Mouse (Mus musculus) liver, postnatal 0 days (tissue): ENCODE measurements around the gene Tacc2. TPM values are rescaled to one million over a fixed set of nuclear protein-coding genes. Genes with fewer than 3 reads are reported as not detected.
A peak's percentile ranks its signal among the peaks of the same experiment; 100 is the strongest.

Experiments used
- ATAC-seq: fragments of 200-750 bp; cut with Nextera tagmentation; 2 replicates; pipeline ENCODE4 v1.8.0; 2017; ENCODE audit warnings: mild to moderate bottlenecking, moderate library complexity
- DNase-seq: peaks from one replicate; pipeline ENCODE4 v3.0.0-alpha.2; 2016
- H3K27ac ChIP-seq: fragments of 300-500 bp; sonication (generic); 2 replicates; pipeline ENCODE4 v1.5.1; 2014; ENCODE audit warnings: antibody characterized with exemption, moderate library complexity, mild to moderate bottlenecking, low read depth
- H3K27me3 ChIP-seq: fragments of 300-500 bp; sonication (generic); 2 replicates; pipeline ENCODE4 v1.6.1; 2014; ENCODE audit warnings: low read length, control low read depth, mixed read lengths; ENCODE audit not compliant: insufficient read depth
- H3K36me3 ChIP-seq: fragments of 300-500 bp; sonication (generic); replicated peaks from 2 replicates; pipeline ENCODE4 v1.6.1; 2014; ENCODE audit warnings: mild to moderate bottlenecking, control low read depth, low read length, moderate library complexity, mixed read lengths; ENCODE audit not compliant: insufficient read depth
- H3K4me1 ChIP-seq: fragments of 300-500 bp; sonication (generic); 2 replicates; pipeline ENCODE4 v1.6.1; 2014; ENCODE audit warnings: antibody characterized with exemption, mild to moderate bottlenecking, control low read depth; ENCODE audit not compliant: insufficient read depth
- H3K4me2 ChIP-seq: fragments of 300-500 bp; sonication (generic); 2 replicates; pipeline ENCODE4 v1.6.1; 2014; ENCODE audit warnings: low read depth, mild to moderate bottlenecking, low read length, moderate library complexity, mixed read lengths
- H3K4me3 ChIP-seq: fragments of 300-500 bp; sonication (generic); 2 replicates; pipeline ENCODE4 v1.5.1; 2014; ENCODE audit warnings: low read depth, low read length
- H3K9ac ChIP-seq: fragments of 300-500 bp; sonication (generic); replicated peaks from 2 replicates; pipeline ENCODE4 v1.6.1; 2014; ENCODE audit warnings: mild to moderate bottlenecking, moderate library complexity
- H3K9me3 ChIP-seq: fragments of 300-500 bp; sonication (generic); 2 replicates; pipeline ENCODE4 v1.6.1; 2016; ENCODE audit warnings: mild to moderate bottlenecking, control low read depth, low read length, mixed read lengths
- CTCF ChIP-seq: sonication (generic); IDR thresholded peaks from 2 replicates; pipeline ENCODE4 v1.5.1; 2016; ENCODE audit warnings: antibody characterized with exemption, low read depth
- EP300 ChIP-seq: IDR thresholded peaks from 2 replicates; pipeline ENCODE4 v1.6.1; 2016; ENCODE audit warnings: antibody characterized with exemption, low read depth, mild to moderate bottlenecking
- WGBS: fragments of 180-500 bp; shearing (Covaris S2); extraction: QIAGEN DNeasy Blood & Tissue Kit; methylation state at CpG from one replicate; pipeline ENCODE4 v1.1.7; 2014; ENCODE audit not compliant: insufficient replicate concordance; 5-methylcytosine and 5-hydroxymethylcytosine counted together
- polyA plus RNA-seq: library from polyadenylated mRNA; unstranded; fragments of >200 nt; fragmentation: Nextera tagmentation; extraction: Ambion mirVana; gene quantifications from 2 replicates; pipeline ENCODE4 v1.2.1, GENCODE M21; 2015

The Tacc2 gene
- polyA plus RNA-seq, 1 experiment from 2014 or later, result 3.5 TPM

DNA sequence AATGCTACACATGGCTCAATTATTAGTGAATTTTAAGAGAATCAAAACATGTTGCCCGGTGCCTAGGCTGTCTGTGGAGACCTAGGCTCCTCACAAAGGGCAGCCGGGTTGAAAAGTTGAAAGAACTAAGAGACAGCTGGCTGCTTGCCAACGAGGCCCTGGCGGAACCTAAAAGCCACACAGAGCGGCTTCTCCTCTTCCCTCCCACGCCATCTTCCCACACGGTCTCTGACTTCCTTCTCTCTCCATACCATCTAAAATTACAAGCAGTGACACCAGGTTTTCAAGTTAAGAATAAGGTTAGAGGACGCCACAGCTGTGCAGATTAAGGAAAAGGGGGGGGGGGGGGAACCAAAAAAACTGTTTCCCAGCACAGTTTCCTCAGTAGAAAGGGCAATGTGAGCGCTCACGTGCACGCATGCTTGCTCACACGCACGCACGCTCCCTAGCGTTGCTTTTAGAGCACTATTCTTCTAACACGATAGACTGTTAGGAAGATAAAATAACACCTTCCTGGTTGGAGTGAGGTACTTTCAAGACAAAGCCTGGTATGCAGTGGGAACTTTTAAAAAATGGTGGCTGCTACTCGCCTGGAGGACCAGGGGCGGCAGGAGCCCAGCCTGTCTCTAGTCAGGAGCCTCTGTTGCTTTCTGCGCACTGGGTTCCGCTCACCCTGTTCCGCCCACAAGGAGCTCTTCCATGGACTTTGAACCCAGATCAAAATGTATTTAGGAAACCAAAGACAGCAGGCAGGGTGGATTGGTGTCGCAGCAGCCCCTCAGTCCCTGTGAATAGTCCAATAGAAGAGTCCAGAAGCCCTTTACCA, 54.5 kb downstream of the Tacc2 start:
- no peaks in the 10 kb centered on the region for H3K9me3 ChIP-seq
- ATAC-seq, result peak; percentile 17; the same call in 1 of the 2 replicates
- peaks cover 19% of the 10 kb centered on the region for H3K4me1 ChIP-seq
- no peak overlapping the region for H3K9ac ChIP-seq
- H3K36me3 ChIP-seq, result no peaks in the 10 kb centered on the region
- H3K4me2 ChIP-seq, result 0 out of 2 replicates have a peak overlapping the region, but pooled peaks have one; percentile 32
- H3K4me3 ChIP-seq, result no peak overlapping the region
- no peak overlapping the region for H3K27ac ChIP-seq
- no peaks in the 10 kb centered on the region for H3K27me3 ChIP-seq
- 40% methylated on average over 22 of the region's 22 CpGs for WGBS
- TF ChIP-seq CTCF (peak; percentile 19; the same call in 1 of the 2 replicates), EP300 (no peak)
- peak; percentile 65 for DNase-seq

DNA sequence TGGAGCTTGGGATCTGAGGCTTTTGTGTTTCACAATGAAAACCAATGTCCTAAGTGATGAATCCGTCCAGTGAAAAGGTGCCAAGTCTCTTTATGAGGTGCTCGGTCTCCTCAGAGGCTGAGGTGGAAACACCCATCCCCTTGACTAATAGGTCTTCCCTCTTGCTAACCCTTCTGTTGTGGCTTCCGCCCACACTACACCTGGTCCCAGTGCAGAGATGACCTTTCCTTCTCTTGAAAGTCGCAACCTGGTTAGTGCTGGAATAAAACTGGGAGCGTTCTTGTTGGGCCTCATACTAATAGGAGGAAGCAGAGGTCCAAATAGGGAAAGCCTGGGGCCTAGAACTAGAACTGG, 55.1 kb downstream of the Tacc2 start:
- WGBS, result 85% methylated on average over 5 of the region's 5 CpGs
- Histone ChIP-seq H3K36me3 (no peaks in the 10 kb centered on the region), H3K4me3 (no peak overlapping the region), H3K27ac (no peak overlapping the region), H3K9ac (no peak overlapping the region), H3K4me1 (peaks cover 23% of the 10 kb centered on the region), H3K9me3 (no peaks in the 10 kb centered on the region), H3K4me2 (no peak overlapping the region), H3K27me3 (no peaks in the 10 kb centered on the region)
- ATAC-seq, result no peak
- no peak for DNase-seq
- TF ChIP-seq EP300 (no peak), CTCF (no peak)

GRCm38 (mm10) chr7:130634259-130634871, 57.1 kb downstream of the Tacc2 start:
- 82% methylated on average over 4 of the region's 4 CpGs for WGBS
- Histone ChIP-seq H3K36me3 (no peaks in the 10 kb centered on the region), H3K27me3 (no peaks in the 10 kb centered on the region), H3K4me1 (peaks cover 23% of the 10 kb centered on the region), H3K4me2 (no peak overlapping the region), H3K9ac (no peak overlapping the region), H3K4me3 (no peak overlapping the region), H3K9me3 (no peaks in the 10 kb centered on the region), H3K27ac (no peak overlapping the region)
- TF ChIP-seq EP300 (no peak), CTCF (no peak)
- ATAC-seq (no peak), DNase-seq (no peak)

DNA sequence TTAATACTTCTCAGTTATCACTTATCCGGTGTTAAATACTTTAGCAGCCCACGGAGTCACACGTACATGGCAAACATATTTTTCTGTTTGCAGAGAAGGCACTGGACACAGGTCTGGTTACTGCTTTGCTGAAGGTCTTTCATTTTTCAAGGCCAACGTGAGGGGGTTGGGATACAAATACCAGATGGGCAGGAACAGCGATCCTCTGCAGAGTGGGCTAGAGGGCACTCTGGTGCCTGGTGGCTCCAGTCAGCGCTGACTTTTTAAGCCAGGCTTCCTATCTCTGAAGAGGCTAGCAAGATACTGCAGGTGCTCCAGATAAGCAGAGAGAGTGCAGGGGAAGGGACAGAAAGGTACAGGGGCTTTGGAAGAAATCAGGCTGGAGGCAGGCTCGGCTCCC, 58.0 kb downstream of the Tacc2 start:
- ATAC-seq, result no peak
- 45% methylated on average over 7 of the region's 7 CpGs for WGBS
- DNase-seq, result no peak
- Histone ChIP-seq H3K27me3 (no peaks in the 10 kb centered on the region), H3K27ac (no peak overlapping the region), H3K4me3 (no peak overlapping the region), H3K36me3 (no peaks in the 10 kb centered on the region), H3K4me2 (no peak overlapping the region), H3K9me3 (no peaks in the 10 kb centered on the region), H3K9ac (no peak overlapping the region), H3K4me1 (peaks cover 23% of the 10 kb centered on the region)
- TF ChIP-seq EP300, result no peak
- TF ChIP-seq CTCF, result no peak

- Histone ChIP-seq H3K4me3 (no peak overlapping the region), H3K9me3 (no peaks in the 10 kb centered on the region), H3K27me3 (no peaks in the 10 kb centered on the region), H3K9ac (no peak overlapping the region), H3K36me3 (no peaks in the 10 kb centered on the region), H3K4me1 (peaks cover 21% of the 10 kb centered on the region), H3K4me2 (no peak overlapping the region), H3K27ac (no peak overlapping the region)
- WGBS, result 55% methylated on average over 3 of the region's 3 CpGs
- no peak for DNase-seq
- TF ChIP-seq EP300, result no peak
- peak; percentile 60 for ATAC-seq
Observed at GRCm38 (mm10) chr7:130636274-130636673, 59.0 kb downstream of the Tacc2 start.

DNA sequence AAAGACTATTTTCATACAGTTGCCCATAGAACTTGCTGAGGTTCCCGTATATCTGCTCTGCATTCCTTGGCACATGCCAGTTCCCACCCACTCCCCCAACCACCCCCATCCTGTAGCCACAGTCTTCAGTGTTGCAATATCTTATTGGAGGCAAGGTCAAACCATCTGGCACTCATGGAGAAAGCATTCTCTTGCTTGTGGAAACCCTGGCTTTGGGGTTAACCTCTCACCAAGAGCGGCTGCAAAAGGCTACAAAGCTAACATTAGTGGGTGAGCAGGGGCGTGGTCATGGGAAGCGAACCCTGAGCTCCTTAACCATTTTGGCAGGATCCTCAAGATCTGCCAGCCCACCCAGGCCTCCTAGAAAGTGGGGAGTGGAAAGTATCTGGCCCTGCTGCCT, 59.7 kb downstream of the Tacc2 start:
- Histone ChIP-seq H3K4me2 (no peak overlapping the region), H3K27ac (no peak overlapping the region), H3K4me3 (no peak overlapping the region), H3K4me1 (peaks cover 14% of the 10 kb centered on the region), H3K36me3 (no peaks in the 10 kb centered on the region), H3K9ac (no peak overlapping the region), H3K9me3 (no peaks in the 10 kb centered on the region), H3K27me3 (no peaks in the 10 kb centered on the region)
- 65% methylated on average over 4 of the region's 4 CpGs for WGBS
- ATAC-seq (no peak), DNase-seq (no peak)
- no peak for TF ChIP-seq CTCF
- no peak for TF ChIP-seq EP300
